Mouse (Mus musculus) CH12.LX (cell line): ENCODE data around the gene Vwa5b1. TPM values are rescaled to one million over a fixed set of nuclear protein-coding genes. Genes with fewer than 3 reads are reported as not detected.
A peak's percentile ranks its signal among the peaks of the same experiment; 100 is the strongest.

ENCODE experiments used
- DNase-seq: peaks from one replicate; pipeline ENCODE4 v3.0.0-alpha.2; 2013; ENCODE audit errors: extremely low read depth
- H3K27ac ChIP-seq: 2 replicates; pipeline ENCODE4 v1.5.1; 2012; ENCODE audit warnings: low read depth, mild to moderate bottlenecking, control low read depth, moderate library complexity; ENCODE audit not compliant: insufficient read depth
- H3K27me3 ChIP-seq: replicated peaks from 2 replicates; pipeline ENCODE3; 2012; ENCODE audit warnings: inconsistent platforms
- H3K36me3 ChIP-seq, 2 experiments: replicated peaks in 1 of 2; 2 replicates each; pipeline versions ENCODE3 to v1.6.1; 2012; ENCODE audit warnings: inconsistent platforms in 1 of 2, low read length in 1 of 2, mild to moderate bottlenecking in 1 of 2, mixed read lengths in 1 of 2, moderate library complexity in 1 of 2; ENCODE audit not compliant: control insufficient read depth in 1 of 2, insufficient read depth in 1 of 2
- H3K4me1 ChIP-seq, 2 experiments: 2 replicates each; pipeline ENCODE4 v1.6.1; 2012; ENCODE audit warnings: inconsistent platforms in 1 of 2, moderate library complexity in 1 of 2; ENCODE audit not compliant: insufficient read depth in 2 of 2, control insufficient read depth in 1 of 2
- H3K4me2 ChIP-seq: 2 replicates; pipeline ENCODE4 v1.6.1; 2012; ENCODE audit warnings: low read depth, mild to moderate bottlenecking, control low read depth; ENCODE audit not compliant: poor library complexity, insufficient read depth, severe bottlenecking
- H3K4me3 ChIP-seq, 3 experiments: fragments of 150-350 bp in 1 of 3; sonication (generic) in 1 of 3; replicated peaks in 1 of 3; 2 replicates each; pipeline versions ENCODE3 to v1.5.1; 2011 to 2012; ENCODE audit warnings: low read depth in 2 of 3, low read length in 2 of 3, mild to moderate bottlenecking in 2 of 3, moderate library complexity in 2 of 3, control low read depth in 1 of 3, improper control_type of control experiment in 1 of 3, inconsistent platforms in 1 of 3, mixed read lengths in 1 of 3; ENCODE audit not compliant: poor library complexity in 1 of 3
- H3K79me2 ChIP-seq: replicated peaks from 2 replicates; pipeline ENCODE4 v1.6.1; 2012; ENCODE audit warnings: mild to moderate bottlenecking, moderate library complexity; ENCODE audit not compliant: control insufficient read depth, poor library complexity, insufficient read depth, severe bottlenecking; ENCODE audit errors: extremely low read depth
- H3K9ac ChIP-seq: 2 replicates; pipeline ENCODE4 v1.6.1; 2012; ENCODE audit warnings: low read depth, mild to moderate bottlenecking, control low read depth, moderate library complexity; ENCODE audit not compliant: insufficient read depth
- H3K9me3 ChIP-seq: replicated peaks from 2 replicates; pipeline ENCODE3; 2012; ENCODE audit warnings: low read length, inconsistent platforms, mixed read lengths
- CHD1 ChIP-seq: IDR thresholded peaks from 2 replicates; pipeline ENCODE4 v1.6.1; 2012; ENCODE audit warnings: low read depth, low read length, improper control_type of control experiment, inconsistent platforms
- CHD2 ChIP-seq: IDR thresholded peaks from 2 replicates; pipeline ENCODE4 v1.6.1; 2011; ENCODE audit warnings: low read length, improper control_type of control experiment
- CTCF ChIP-seq, 2 experiments: IDR thresholded peaks in 1 of 2; conservative IDR thresholded peaks in 1 of 2; 2 replicates each; pipeline ENCODE4 v1.5.1; 2011 to 2012; ENCODE audit warnings: low read depth in 2 of 2, low read length in 2 of 2, improper control_type of control experiment in 1 of 2, inconsistent platforms in 1 of 2, mild to moderate bottlenecking in 1 of 2, moderate library complexity in 1 of 2
- ELF1 ChIP-seq: IDR thresholded peaks from 2 replicates; pipeline ENCODE4 v1.6.1; 2014; ENCODE audit warnings: low read depth, mild to moderate bottlenecking, inconsistent platforms, low read length, improper control_type of control experiment
- EP300 ChIP-seq: IDR thresholded peaks from 2 replicates; pipeline ENCODE4 v1.6.1; 2011; ENCODE audit warnings: low read length, improper control_type of control experiment
- ETS1 ChIP-seq: conservative IDR thresholded peaks from 2 replicates; pipeline ENCODE4 v1.6.1; 2012; ENCODE audit warnings: low read depth, mild to moderate bottlenecking, inconsistent platforms, low read length, improper control_type of control experiment, moderate library complexity
- HCFC1 ChIP-seq: IDR thresholded peaks from 2 replicates; pipeline ENCODE4 v1.6.1; 2012; ENCODE audit warnings: low read depth, mild to moderate bottlenecking, inconsistent platforms, low read length, improper control_type of control experiment
- IRF4 ChIP-seq: IDR thresholded peaks from 2 replicates; pipeline ENCODE4 v1.6.1; 2014; ENCODE audit warnings: low read depth, mild to moderate bottlenecking, inconsistent platforms, low read length, improper control_type of control experiment
- JUN ChIP-seq: IDR thresholded peaks from 2 replicates; pipeline ENCODE4 v1.6.1; 2011; ENCODE audit warnings: low read depth, mild to moderate bottlenecking, low read length, improper control_type of control experiment, moderate library complexity; ENCODE audit not compliant: insufficient read depth
- JUND ChIP-seq: conservative IDR thresholded peaks from 2 replicates; pipeline ENCODE4 v1.6.1; 2011; ENCODE audit warnings: low read depth, low read length, improper control_type of control experiment
- KAT2A ChIP-seq: IDR thresholded peaks from 2 replicates; pipeline ENCODE4 v1.6.1; 2012; ENCODE audit warnings: low read length, improper control_type of control experiment, inconsistent platforms; ENCODE audit not compliant: insufficient replicate concordance
- MAX ChIP-seq: IDR thresholded peaks from 2 replicates; pipeline ENCODE4 v1.6.1; 2011; ENCODE audit warnings: low read length, improper control_type of control experiment
- MAZ ChIP-seq: IDR thresholded peaks from 2 replicates; pipeline ENCODE4 v1.6.1; 2012; ENCODE audit warnings: low read depth, mild to moderate bottlenecking, inconsistent platforms, low read length, improper control_type of control experiment, moderate library complexity
- MEF2A ChIP-seq: IDR thresholded peaks from 2 replicates; pipeline ENCODE4 v1.6.1; 2014; ENCODE audit warnings: low read depth, mild to moderate bottlenecking, inconsistent platforms, low read length, improper control_type of control experiment, borderline replicate concordance
- MXI1 ChIP-seq: IDR thresholded peaks from 2 replicates; pipeline ENCODE4 v1.6.1; 2011; ENCODE audit warnings: mild to moderate bottlenecking, low read depth, low read length, improper control_type of control experiment
- MYC ChIP-seq: IDR thresholded peaks from 2 replicates; pipeline ENCODE4 v1.6.1; 2011; ENCODE audit warnings: low read depth, mild to moderate bottlenecking, improper control_type of control experiment, low read length
- PAX5 ChIP-seq: IDR thresholded peaks from 2 replicates; pipeline ENCODE4 v1.6.1; 2012; ENCODE audit warnings: low read length, inconsistent platforms, mixed read lengths
- POLR2AphosphoS2 ChIP-seq: IDR thresholded peaks from 2 replicates; pipeline ENCODE4 v1.6.1; 2011; ENCODE audit warnings: low read depth, low read length, improper control_type of control experiment
- RAD21 ChIP-seq: IDR thresholded peaks from 2 replicates; pipeline ENCODE4 v1.6.1; 2011; ENCODE audit warnings: low read depth, mild to moderate bottlenecking, low read length, improper control_type of control experiment, moderate library complexity
- SIN3A ChIP-seq: IDR thresholded peaks from 2 replicates; pipeline ENCODE4 v1.6.1; 2012; ENCODE audit warnings: low read length, improper control_type of control experiment, inconsistent platforms
- SMC3 ChIP-seq: IDR thresholded peaks from 2 replicates; pipeline ENCODE4 v1.6.1; 2011; ENCODE audit warnings: low read depth, low read length, improper control_type of control experiment
- TBP ChIP-seq: conservative IDR thresholded peaks from 2 replicates; pipeline ENCODE4 v1.6.1; 2011; ENCODE audit warnings: low read depth, low read length, improper control_type of control experiment
- TCF12 ChIP-seq: IDR thresholded peaks from 2 replicates; pipeline ENCODE4 v1.6.1; 2014; ENCODE audit warnings: low read depth, mild to moderate bottlenecking, inconsistent platforms, low read length, improper control_type of control experiment
- UBTF ChIP-seq: IDR thresholded peaks from 2 replicates; pipeline ENCODE4 v1.6.1; 2012; ENCODE audit warnings: low read depth, mild to moderate bottlenecking, inconsistent platforms, low read length, improper control_type of control experiment, moderate library complexity
- ZC3H11A ChIP-seq: IDR thresholded peaks from 2 replicates; pipeline ENCODE4 v1.6.1; 2012; ENCODE audit warnings: low read depth, mild to moderate bottlenecking, inconsistent platforms, low read length, improper control_type of control experiment
- ZKSCAN1 ChIP-seq: IDR thresholded peaks from 2 replicates; pipeline ENCODE4 v1.6.1; 2012; ENCODE audit warnings: low read depth, inconsistent platforms, low read length, improper control_type of control experiment, borderline replicate concordance
- ZMIZ1 ChIP-seq: IDR thresholded peaks from 2 replicates; pipeline ENCODE4 v1.6.1; 2012; ENCODE audit warnings: low read depth, mild to moderate bottlenecking, inconsistent platforms, low read length, improper control_type of control experiment
- ZNF384 ChIP-seq: IDR thresholded peaks from 2 replicates; pipeline ENCODE4 v1.6.1; 2012; ENCODE audit warnings: low read depth, low read length, improper control_type of control experiment, inconsistent platforms
- dilution Hi-C: fragments of 300-500 bp; cut with MboI; formaldehyde crosslinking; loops from 2 replicates; pipeline ENCODE4 v1.14.3; 2020; ENCODE audit warnings: low sequenced_read_pairs; ENCODE audit not compliant: extremely low pct_unique_long_range_greater_than_20kb, extremely low pct_ligation_motif_present
- in situ Hi-C: fragments of 300-500 bp; cut with MboI; formaldehyde crosslinking; loops from 3 replicates; pipeline ENCODE4 v1.14.3; 2019; ENCODE audit warnings: low sequenced_read_pairs, low pct_ligation_motif_present, low pct_unique_long_range_greater_than_20kb, mixed read lengths
- polyA plus RNA-seq: library from polyadenylated mRNA; unstranded; fragments of >175 nt; gene quantifications from 2 replicates; pipeline ENCODE4 v1.2.1, GENCODE M21; 2012; ENCODE audit warnings: low read depth; ENCODE audit not compliant: insufficient read length
- total RNA-seq, 2 experiments: library from RNA; depleted of rRNA; stranded (reverse); fragments of 300-350 nt in 1 of 2; fragments of >200 nt in 1 of 2; gene quantifications; 2 replicates each; pipeline ENCODE4 v1.2.3; 2012 to 2014

Gene Vwa5b1
- total and polyA plus RNA-seq, 3 experiments: not detected

- Histone ChIP-seq H3K27me3 (peaks cover 90% of the 10 kb centered on the region), H3K36me3 (no peaks in the 10 kb centered on the region), H3K4me1 (no peaks in the 10 kb centered on the region), H3K9me3 (no peaks in the 10 kb centered on the region), H3K4me2 (no peak overlapping the region), H3K4me3 (no peak overlapping the region), H3K79me2 (no peaks in the 10 kb centered on the region), H3K9ac (no peak overlapping the region), H3K27ac (no peak overlapping the region)
- dilution Hi-C loops: no loop called here
- in situ Hi-C loops: loop anchor here (5.0 kb wide), 1 partner anchor 110 kb away; the partner anchor contains the start of gene Camk2n1
- DNase-seq: peak; percentile 60
- TF ChIP-seq CTCF (conservative IDR thresholded peaks at IDR 0.05 in 1 of 2, IDR thresholded peaks at IDR 0.05 in 1 of 2; ENCODE audit: low read depth in 2 of 2, low read length in 2 of 2) (peak in 1 of 2 experiments; percentile 82; a peak in 3 of 4 replicates), EP300 (no peak), MAZ (no peak), ELF1 (no peak), MAX (no peak), ETS1 (no peak), ZMIZ1 (no peak), SIN3A (no peak), RAD21 (peak; percentile 78), SMC3 (peak; percentile 94), UBTF (no peak), PAX5 (no peak), ZC3H11A (peak; percentile 24; the same call in 1 of the 2 replicates), ZNF384 (no peak), HCFC1 (no peak), MEF2A (no peak), MXI1 (no peak), JUND (no peak), ZKSCAN1 (no peak), IRF4 (no peak), JUN (no peak), MYC (no peak)
Measured at GRCm38 (mm10) chr4:138561986-138562385, 73.7 kb downstream of the Vwa5b1 start.

- Histone ChIP-seq H3K4me3 (no peak overlapping the region), H3K27ac (no peak overlapping the region), H3K9ac (no peak overlapping the region), H3K9me3 (no peaks in the 10 kb centered on the region), H3K36me3 (no peaks in the 10 kb centered on the region), H3K79me2 (no peaks in the 10 kb centered on the region), H3K4me1 (no peaks in the 10 kb centered on the region), H3K27me3 (peaks cover 85% of the 10 kb centered on the region), H3K4me2 (no peak overlapping the region)
- DNase-seq: no peak
- in situ Hi-C loops: no loop called here
- TF ChIP-seq TBP (no peak), CHD1 (no peak), ZC3H11A (no peak), POLR2AphosphoS2 (no peak), KAT2A (no peak), ZNF384 (no peak), PAX5 (no peak), MEF2A (no peak), CHD2 (no peak), TCF12 (no peak), RAD21 (no peak), EP300 (no peak), MAZ (no peak)
- dilution Hi-C loops: no loop called here
Measured at GRCm38 (mm10) chr4:138555531-138555930, 80.2 kb downstream of the Vwa5b1 start.
